Mouse (Mus musculus): Measurements from ENCODE around the gene Mtnr1b. TPM values are rescaled to one million over a fixed set of nuclear protein-coding genes. Genes with fewer than 3 reads are reported as not detected.

The Mtnr1b gene
- total and polyA plus RNA-seq, 3 experiments: not detected

GRCm38 (mm10) chr9:15903948-15904750 lies 29.8 kb upstream of the Mtnr1b start:
- TF ChIP-seq POLR2AphosphoS5 (IDR thresholded peaks at IDR 0.05; ENCODE audit: insufficient replicate concordance, low read depth, low read length) (no peak), GATA1 (IDR thresholded peaks at IDR 0.05; ENCODE audit: borderline replicate concordance, low read length) (no peak), CTCF (IDR thresholded peaks at IDR 0.05; ENCODE audit: low read depth, low read length) (no peak), TAL1 (conservative IDR thresholded peaks at IDR 0.05; ENCODE audit: low read depth, low read length) (no peak), GATA2 (IDR thresholded peaks at IDR 0.05; ENCODE audit: borderline replicate concordance, low read depth, low read length) (no peak)
- DNase-seq (ENCODE audit: low spot score) (no peak), ATAC-seq (ENCODE audit: extremely low read depth, insufficient number of reproducible peaks, low FRiP score, poor library complexity, severe bottlenecking) (no peak)
- no peaks in the 10 kb centered on the region for H3K4me1 ChIP-seq (ENCODE audit: insufficient read depth, low read depth, low read length)
- H3K9me3 ChIP-seq (replicated peaks): no peaks in the 10 kb centered on the region
- no peak overlapping the region for H3K4me3 ChIP-seq (ENCODE audit: low read depth, low read length)
- H3K27me3 ChIP-seq (ENCODE audit: insufficient read depth, low read length): no peaks in the 10 kb centered on the region
- H3K36me3 ChIP-seq (replicated peaks): no peaks in the 10 kb centered on the region

GRCm38 (mm10) chr9:15898112-15898511 lies 23.8 kb upstream of the Mtnr1b start:
- ATAC-seq (ENCODE audit: extremely low read depth, insufficient number of reproducible peaks, low FRiP score, poor library complexity, severe bottlenecking) (no peak), DNase-seq (ENCODE audit: low spot score) (no peak)
- H3K4me1 ChIP-seq (ENCODE audit: insufficient read depth, low read depth, low read length): no peaks in the 10 kb centered on the region
- TF ChIP-seq GATA1 (IDR thresholded peaks at IDR 0.05; ENCODE audit: borderline replicate concordance, low read length) (no peak), TAL1 (conservative IDR thresholded peaks at IDR 0.05; ENCODE audit: low read depth, low read length) (no peak), CTCF (IDR thresholded peaks at IDR 0.05; ENCODE audit: low read depth, low read length) (no peak), GATA2 (IDR thresholded peaks at IDR 0.05; ENCODE audit: borderline replicate concordance, low read depth, low read length) (no peak), POLR2AphosphoS5 (IDR thresholded peaks at IDR 0.05; ENCODE audit: insufficient replicate concordance, low read depth, low read length) (no peak)
- H3K9me3 ChIP-seq (replicated peaks): no peaks in the 10 kb centered on the region
- no peak overlapping the region for H3K4me3 ChIP-seq (ENCODE audit: low read depth, low read length)
- H3K27me3 ChIP-seq (ENCODE audit: insufficient read depth, low read length): no peaks in the 10 kb centered on the region
- no peaks in the 10 kb centered on the region for H3K36me3 ChIP-seq (replicated peaks)

GRCm38 (mm10) chr9:15886756-15887155 lies 12.4 kb upstream of the Mtnr1b start:
- no peak for DNase-seq (ENCODE audit: low spot score)
- ATAC-seq (ENCODE audit: extremely low read depth, insufficient number of reproducible peaks, low FRiP score, poor library complexity, severe bottlenecking): no peak
- Histone ChIP-seq H3K4me3 (ENCODE audit: low read depth, low read length) (no peak overlapping the region), H3K4me1 (ENCODE audit: insufficient read depth, low read depth, low read length) (no peaks in the 10 kb centered on the region), H3K27me3 (ENCODE audit: insufficient read depth, low read length) (no peaks in the 10 kb centered on the region), H3K36me3 (replicated peaks) (no peaks in the 10 kb centered on the region), H3K9me3 (replicated peaks) (no peaks in the 10 kb centered on the region)
- TF ChIP-seq GATA1 (IDR thresholded peaks at IDR 0.05; ENCODE audit: borderline replicate concordance, low read length): no peak
- TF ChIP-seq POLR2AphosphoS5 (IDR thresholded peaks at IDR 0.05; ENCODE audit: insufficient replicate concordance, low read depth, low read length): no peak
- no peak for TF ChIP-seq TAL1 (conservative IDR thresholded peaks at IDR 0.05; ENCODE audit: low read depth, low read length)
- TF ChIP-seq GATA2 (IDR thresholded peaks at IDR 0.05; ENCODE audit: borderline replicate concordance, low read depth, low read length): no peak
- no peak for TF ChIP-seq CTCF (IDR thresholded peaks at IDR 0.05; ENCODE audit: low read depth, low read length)

GRCm38 (mm10) chr9:15880754-15881153 lies 6.4 kb upstream of the Mtnr1b start:
- ATAC-seq (ENCODE audit: extremely low read depth, insufficient number of reproducible peaks, low FRiP score, poor library complexity, severe bottlenecking) (no peak), DNase-seq (ENCODE audit: low spot score) (no peak)
- H3K9me3 ChIP-seq (replicated peaks): no peaks in the 10 kb centered on the region
- H3K27me3 ChIP-seq (ENCODE audit: insufficient read depth, low read length): no peaks in the 10 kb centered on the region
- no peaks in the 10 kb centered on the region for H3K36me3 ChIP-seq (replicated peaks)
- H3K4me1 ChIP-seq (ENCODE audit: insufficient read depth, low read depth, low read length): no peaks in the 10 kb centered on the region
- H3K4me3 ChIP-seq (ENCODE audit: low read depth, low read length): no peak overlapping the region
- no peak for TF ChIP-seq POLR2AphosphoS5 (IDR thresholded peaks at IDR 0.05; ENCODE audit: insufficient replicate concordance, low read depth, low read length)
- TF ChIP-seq GATA1 (IDR thresholded peaks at IDR 0.05; ENCODE audit: borderline replicate concordance, low read length): no peak

- DNase-seq (ENCODE audit: low spot score) (peak; percentile 3), ATAC-seq (ENCODE audit: extremely low read depth, insufficient number of reproducible peaks, low FRiP score, poor library complexity, severe bottlenecking) (no peak)
- Histone ChIP-seq H3K4me1 (ENCODE audit: insufficient read depth, low read depth, low read length) (no peaks in the 10 kb centered on the region), H3K27me3 (ENCODE audit: insufficient read depth, low read length) (no peaks in the 10 kb centered on the region), H3K9me3 (replicated peaks) (no peaks in the 10 kb centered on the region), H3K36me3 (replicated peaks) (no peaks in the 10 kb centered on the region), H3K4me3 (ENCODE audit: low read depth, low read length) (no peak overlapping the region)
- no peak for TF ChIP-seq TAL1 (conservative IDR thresholded peaks at IDR 0.05; ENCODE audit: low read depth, low read length)
- TF ChIP-seq CTCF (IDR thresholded peaks at IDR 0.05; ENCODE audit: low read depth, low read length): no peak; the same call in 1 of the 2 replicates
- no peak for TF ChIP-seq POLR2AphosphoS5 (IDR thresholded peaks at IDR 0.05; ENCODE audit: insufficient replicate concordance, low read depth, low read length)
- no peak for TF ChIP-seq GATA1 (IDR thresholded peaks at IDR 0.05; ENCODE audit: borderline replicate concordance, low read length)
- no peak for TF ChIP-seq GATA2 (IDR thresholded peaks at IDR 0.05; ENCODE audit: borderline replicate concordance, low read depth, low read length)
These were observed 5.8 kb upstream of the Mtnr1b start for GRCm38 (mm10) chr9:15880160-15880603.

GRCm38 (mm10) chr9:15870013-15870412 lies 4.3 kb downstream of the Mtnr1b start:
- TF ChIP-seq GATA1 (IDR thresholded peaks at IDR 0.05; ENCODE audit: borderline replicate concordance, low read length): no peak
- no peak for TF ChIP-seq CTCF (IDR thresholded peaks at IDR 0.05; ENCODE audit: low read depth, low read length)
- Histone ChIP-seq H3K4me3 (ENCODE audit: low read depth, low read length) (no peak overlapping the region), H3K4me1 (ENCODE audit: insufficient read depth, low read depth, low read length) (no peaks in the 10 kb centered on the region), H3K9me3 (replicated peaks) (no peaks in the 10 kb centered on the region), H3K27me3 (ENCODE audit: insufficient read depth, low read length) (peaks cover 3% of the 10 kb centered on the region; the same call in 1 of the 2 replicates), H3K36me3 (replicated peaks) (no peaks in the 10 kb centered on the region)
- ATAC-seq (ENCODE audit: extremely low read depth, insufficient number of reproducible peaks, low FRiP score, poor library complexity, severe bottlenecking) (no peak), DNase-seq (ENCODE audit: low spot score) (no peak)

All from G1E (cell line).